Mouse (Mus musculus) heart, embryonic 16.5 days (tissue): ENCODE data around the gene Szt2. TPM values are rescaled to one million over a fixed set of nuclear protein-coding genes. Genes with fewer than 3 reads are reported as not detected.
A peak's percentile ranks its signal among the peaks of the same experiment; 100 is the strongest.

Experiments
- ATAC-seq: fragments of 200-750 bp; cut with Nextera tagmentation; replicated peaks from 2 replicates; pipeline ENCODE4 v1.8.0; 2017; ENCODE audit warnings: moderate number of reproducible peaks; ENCODE audit not compliant: insufficient read depth, low FRiP score; ENCODE audit errors: extremely low read depth
- H3K27ac ChIP-seq: fragments of 300-500 bp; sonication (generic); 2 replicates; pipeline ENCODE4 v1.5.1; 2014; ENCODE audit warnings: mild to moderate bottlenecking, low read length, control low read depth, moderate library complexity
- H3K27me3 ChIP-seq: fragments of 300-500 bp; sonication (generic); 2 replicates; pipeline ENCODE4 v1.6.1; 2014; ENCODE audit warnings: low read length, mixed read lengths; ENCODE audit not compliant: control insufficient read depth, insufficient read depth
- H3K36me3 ChIP-seq: fragments of 300-500 bp; sonication (generic); 2 replicates; pipeline ENCODE4 v1.6.1; 2014; ENCODE audit not compliant: control insufficient read depth, insufficient read depth
- H3K4me1 ChIP-seq: fragments of 300-500 bp; sonication (generic); 2 replicates; pipeline ENCODE4 v1.6.1; 2014; ENCODE audit warnings: low read length, mixed read lengths; ENCODE audit not compliant: control insufficient read depth, insufficient read depth
- H3K4me2 ChIP-seq: fragments of 300-500 bp; sonication (generic); 2 replicates; pipeline ENCODE4 v1.6.1; 2014; ENCODE audit warnings: low read depth, mild to moderate bottlenecking, control low read depth, low read length
- H3K4me3 ChIP-seq: fragments of 300-500 bp; sonication (generic); 2 replicates; pipeline ENCODE4 v1.5.1; 2014; ENCODE audit warnings: mild to moderate bottlenecking, control low read depth, low read length
- H3K9ac ChIP-seq: fragments of 300-500 bp; sonication (generic); 2 replicates; pipeline ENCODE4 v1.6.1; 2014; ENCODE audit warnings: low read length, control low read depth
- H3K9me3 ChIP-seq: fragments of 300-500 bp; sonication (generic); replicated peaks from 2 replicates; pipeline ENCODE4 v1.6.1; 2016; ENCODE audit warnings: low read length; ENCODE audit not compliant: control insufficient read depth
- WGBS: fragments of 180-500 bp; shearing (Covaris S2); extraction: QIAGEN DNeasy Blood & Tissue Kit; methylation state at CpG from one replicate; pipeline ENCODE4 v1.1.7; 2014; 5-methylcytosine and 5-hydroxymethylcytosine counted together
- polyA plus RNA-seq: library from polyadenylated mRNA; unstranded; fragments of >200 nt; fragmentation: Nextera tagmentation; extraction: Ambion mirVana; gene quantifications from 2 replicates; pipeline ENCODE4 v1.2.1, GENCODE M21; 2015

Szt2 gene
- polyA plus RNA-seq, 1 experiment from 2014 or later: 5.3 TPM

GRCm38 (mm10) chr4:118394505-118394904 lies 14.6 kb downstream of the Szt2 start:
- ATAC-seq: peak; percentile 80
- Histone ChIP-seq H3K9me3 (no peaks in the 10 kb centered on the region), H3K9ac (peak overlapping the region; percentile 33), H3K27ac (peak overlapping the region; percentile 94), H3K4me2 (no peak overlapping the region), H3K36me3 (peaks cover 61% of the 10 kb centered on the region), H3K4me1 (peaks cover 24% of the 10 kb centered on the region), H3K4me3 (no peak overlapping the region), H3K27me3 (no peaks in the 10 kb centered on the region)
- 29% methylated on average over 6 of the region's 6 CpGs for WGBS

GRCm38 (mm10) chr4:118390146-118390545 lies 18.9 kb downstream of the Szt2 start:
- 92% methylated on average over 11 of the region's 11 CpGs for WGBS
- H3K9ac ChIP-seq: no peak overlapping the region
- H3K4me1 ChIP-seq: peaks cover 16% of the 10 kb centered on the region
- H3K9me3 ChIP-seq: no peaks in the 10 kb centered on the region
- no peak overlapping the region for H3K4me2 ChIP-seq
- peaks cover 71% of the 10 kb centered on the region for H3K36me3 ChIP-seq
- H3K4me3 ChIP-seq: no peak overlapping the region
- no peak for ATAC-seq
- H3K27me3 ChIP-seq: no peaks in the 10 kb centered on the region
- no peak overlapping the region for H3K27ac ChIP-seq

GRCm38 (mm10) chr4:118387316-118387715 lies 21.8 kb downstream of the Szt2 start:
- Histone ChIP-seq H3K9me3 (no peaks in the 10 kb centered on the region), H3K36me3 (peaks cover 81% of the 10 kb centered on the region), H3K4me1 (no peaks in the 10 kb centered on the region), H3K9ac (no peak overlapping the region), H3K27ac (no peak overlapping the region), H3K4me3 (no peak overlapping the region), H3K4me2 (no peak overlapping the region), H3K27me3 (no peaks in the 10 kb centered on the region)
- 87% methylated on average over 8 of the region's 8 CpGs for WGBS
- no peak for ATAC-seq

- WGBS: 85% methylated on average over 7 of the region's 7 CpGs
- H3K36me3 ChIP-seq: peaks cover 75% of the 10 kb centered on the region
- ATAC-seq: no peak
Observed at GRCm38 (mm10) chr4:118383271-118383670, 25.8 kb downstream of the Szt2 start.

GRCm38 (mm10) chr4:118375999-118376398 lies 33.1 kb downstream of the Szt2 start:
- no peak overlapping the region for H3K27ac ChIP-seq
- peaks cover 89% of the 10 kb centered on the region for H3K36me3 ChIP-seq
- no peak overlapping the region for H3K4me3 ChIP-seq
- H3K4me1 ChIP-seq: no peaks in the 10 kb centered on the region
- no peaks in the 10 kb centered on the region for H3K9me3 ChIP-seq
- H3K27me3 ChIP-seq: no peaks in the 10 kb centered on the region
- 93% methylated on average over 6 of the region's 6 CpGs for WGBS
- H3K9ac ChIP-seq: no peak overlapping the region
- no peak overlapping the region for H3K4me2 ChIP-seq
- ATAC-seq: no peak

More at GRCm38 (mm10) chr4:118383271-118383670, 25.8 kb downstream of the Szt2 start:
- Histone ChIP-seq H3K27ac (no peak overlapping the region), H3K9ac (no peak overlapping the region), H3K4me3 (no peak overlapping the region), H3K27me3 (no peaks in the 10 kb centered on the region), H3K4me2 (no peak overlapping the region), H3K9me3 (no peaks in the 10 kb centered on the region), H3K4me1 (no peaks in the 10 kb centered on the region)

- Histone ChIP-seq H3K9me3 (no peaks in the 10 kb centered on the region), H3K4me3 (no peak overlapping the region), H3K27ac (no peak overlapping the region), H3K9ac (no peak overlapping the region), H3K4me1 (0 out of 2 replicates have a peak, but pooled peaks cover 4% of the 10 kb centered on the region), H3K4me2 (no peak overlapping the region), H3K36me3 (peaks cover 73% of the 10 kb centered on the region), H3K27me3 (no peaks in the 10 kb centered on the region)
- no peak for ATAC-seq
- 89% methylated on average over 13 of the region's 13 CpGs for WGBS
Observed at GRCm38 (mm10) chr4:118371822-118372221, 37.3 kb downstream of the Szt2 start.

- Histone ChIP-seq H3K9ac (no peak overlapping the region), H3K27me3 (no peaks in the 10 kb centered on the region), H3K9me3 (no peaks in the 10 kb centered on the region), H3K4me3 (no peak overlapping the region), H3K27ac (no peak overlapping the region), H3K36me3 (peaks cover 64% of the 10 kb centered on the region), H3K4me2 (no peak overlapping the region), H3K4me1 (0 out of 2 replicates have a peak, but pooled peaks cover 4% of the 10 kb centered on the region)
- WGBS: 85% methylated on average over 3 of the region's 3 CpGs
- no peak for ATAC-seq
Observed at GRCm38 (mm10) chr4:118368616-118369015, 40.5 kb downstream of the Szt2 start.

GRCm38 (mm10) chr4:118367551-118367950 lies 41.5 kb downstream of the Szt2 start:
- 82% methylated on average over 12 of the region's 12 CpGs for WGBS
- H3K36me3 ChIP-seq: peaks cover 59% of the 10 kb centered on the region
- no peak for ATAC-seq

GRCm38 (mm10) chr4:118365991-118366390 lies 43.1 kb downstream of the Szt2 start:
- no peak for ATAC-seq
- H3K9me3 ChIP-seq: no peaks in the 10 kb centered on the region
- H3K9ac ChIP-seq: no peak overlapping the region
- H3K27ac ChIP-seq: no peak overlapping the region
- WGBS: 84% methylated on average over 14 of the region's 14 CpGs
- no peak overlapping the region for H3K4me3 ChIP-seq
- H3K36me3 ChIP-seq: peaks cover 50% of the 10 kb centered on the region
- H3K4me1 ChIP-seq: 0 out of 2 replicates have a peak, but pooled peaks cover 4% of the 10 kb centered on the region
- no peaks in the 10 kb centered on the region for H3K27me3 ChIP-seq
- no peak overlapping the region for H3K4me2 ChIP-seq

More at GRCm38 (mm10) chr4:118367551-118367950, 41.5 kb downstream of the Szt2 start:
- no peak overlapping the region for H3K9ac ChIP-seq
- no peak overlapping the region for H3K4me2 ChIP-seq
- H3K4me3 ChIP-seq: no peak overlapping the region
- no peaks in the 10 kb centered on the region for H3K9me3 ChIP-seq
- no peaks in the 10 kb centered on the region for H3K27me3 ChIP-seq
- H3K27ac ChIP-seq: no peak overlapping the region
- 0 out of 2 replicates have a peak, but pooled peaks cover 4% of the 10 kb centered on the region for H3K4me1 ChIP-seq
